Mouse (Mus musculus) G1E (cell line): Measurements from ENCODE around the gene Slc28a1. TPM values are rescaled to one million over a fixed set of nuclear protein-coding genes. Genes with fewer than 3 reads are reported as not detected.
"Not testable (repeated sequence)": the region's sequence is repeated elsewhere in the genome, so short reads cannot be mapped to it uniquely, and the experiment has no call there.

ENCODE experiments used
- ATAC-seq: 2 replicates; pipeline ENCODE4 v1.8.0; 2016; ENCODE audit warnings: mild to moderate bottlenecking; ENCODE audit not compliant: insufficient number of reproducible peaks, poor library complexity, low FRiP score, severe bottlenecking; ENCODE audit errors: extremely low read depth
- DNase-seq: peaks from one replicate; pipeline ENCODE4 v3.0.0; 2012; ENCODE audit warnings: low spot score
- H3K27me3 ChIP-seq: 2 replicates; pipeline ENCODE4 v1.6.1; 2012; ENCODE audit warnings: mild to moderate bottlenecking, low read length, inconsistent platforms; ENCODE audit not compliant: insufficient read depth
- H3K36me3 ChIP-seq: replicated peaks from 2 replicates; pipeline ENCODE3; 2012; ENCODE audit warnings: mild to moderate bottlenecking, inconsistent platforms
- H3K4me1 ChIP-seq: 2 replicates; pipeline ENCODE4 v1.6.1; 2012; ENCODE audit warnings: low read depth, low read length, inconsistent platforms, mixed read lengths; ENCODE audit not compliant: insufficient read depth
- H3K4me3 ChIP-seq: 2 replicates; pipeline ENCODE4 v1.5.1; 2012; ENCODE audit warnings: low read depth, mild to moderate bottlenecking, inconsistent platforms, low read length, moderate library complexity, mixed read lengths
- H3K9me3 ChIP-seq: replicated peaks from 2 replicates; pipeline ENCODE4 v1.6.1; 2012; ENCODE audit warnings: inconsistent platforms
- CTCF ChIP-seq: IDR thresholded peaks from 2 replicates; pipeline ENCODE4 v1.5.1; 2012; ENCODE audit warnings: low read depth, low read length, inconsistent platforms, mixed read lengths
- GATA1 ChIP-seq: IDR thresholded peaks from 2 replicates; pipeline ENCODE4 v1.6.1; 2012; ENCODE audit warnings: borderline replicate concordance, low read length, inconsistent platforms, mixed read lengths
- GATA2 ChIP-seq: IDR thresholded peaks from 2 replicates; pipeline ENCODE4 v1.6.1; 2012; ENCODE audit warnings: low read depth, low read length, inconsistent platforms, borderline replicate concordance
- POLR2AphosphoS5 ChIP-seq: IDR thresholded peaks from 2 replicates; pipeline ENCODE4 v1.6.1; 2012; ENCODE audit warnings: low read depth, low read length, inconsistent platforms; ENCODE audit not compliant: insufficient replicate concordance
- TAL1 ChIP-seq: conservative IDR thresholded peaks from 2 replicates; pipeline ENCODE4 v1.6.1; 2012; ENCODE audit warnings: low read depth, low read length, inconsistent platforms, mixed read lengths
- polyA plus RNA-seq: library from polyadenylated mRNA; stranded (reverse); fragments of >175 nt; gene quantifications from 2 replicates; pipeline ENCODE4 v1.2.3, GENCODE M21; 2012
- total RNA-seq, 2 experiments: library from RNA; stranded (forward) in 1 of 2; stranded (reverse) in 1 of 2; fragments of 200-1000 nt in 1 of 2; fragments of >200 nt in 1 of 2; fragmentation: Nextera tagmentation in 1 of 2; gene quantifications; 2 replicates each; pipeline ENCODE4 v1.2.3; 2014 to 2017

The Slc28a1 gene
- total and polyA plus RNA-seq, 3 experiments: not detected

DNA sequence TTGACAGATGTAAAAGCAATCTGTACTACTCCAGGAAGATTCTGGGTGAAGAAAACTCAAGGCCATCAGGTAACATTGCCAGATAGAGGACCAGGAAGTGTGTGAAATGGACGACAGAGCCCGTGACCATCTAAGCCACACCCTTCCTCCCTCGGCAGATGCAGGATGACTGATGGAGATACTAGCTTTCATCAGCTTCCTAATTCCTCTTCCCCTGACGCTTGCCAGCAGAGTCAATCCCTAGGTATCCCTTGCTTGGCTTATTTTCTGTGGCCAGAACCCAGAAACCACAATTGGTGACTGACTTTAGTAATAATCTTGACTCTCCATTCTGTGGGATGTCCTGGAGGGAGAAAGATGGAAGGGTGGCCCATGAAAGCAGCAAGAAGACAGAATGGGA lies 80.9 kb downstream of the Slc28a1 start:
- ATAC-seq (no peak), DNase-seq (no peak)
- Histone ChIP-seq H3K27me3 (peaks cover 14% of the 10 kb centered on the region), H3K36me3 (no peaks in the 10 kb centered on the region), H3K4me3 (no peak overlapping the region), H3K9me3 (no peaks in the 10 kb centered on the region), H3K4me1 (no peaks in the 10 kb centered on the region; the same call in 1 of the 2 replicates)
- no peak for TF ChIP-seq POLR2AphosphoS5
- TF ChIP-seq TAL1: no peak
- TF ChIP-seq CTCF: no peak
- no peak for TF ChIP-seq GATA2
- no peak for TF ChIP-seq GATA1

DNA sequence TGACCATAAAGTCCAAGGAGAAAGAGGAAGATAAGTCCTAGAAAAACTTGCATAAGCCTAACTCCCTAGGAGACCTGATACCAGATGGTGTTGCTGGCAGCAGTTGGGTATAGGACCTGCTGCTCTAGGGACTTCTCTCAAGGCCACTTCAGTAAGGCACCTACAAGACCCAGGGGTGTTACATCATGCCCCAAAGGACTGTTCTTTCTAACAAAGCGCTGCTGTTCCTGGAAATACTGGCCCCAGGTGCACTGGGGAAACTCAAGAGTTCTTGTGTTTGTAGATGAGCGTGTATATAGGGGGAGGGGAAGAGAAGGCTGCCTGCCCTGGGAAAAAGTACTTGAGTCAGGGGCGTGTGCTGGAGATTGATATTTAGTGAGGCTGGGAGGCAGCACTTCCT lies 82.2 kb downstream of the Slc28a1 start:
- Histone ChIP-seq H3K4me3 (no peak overlapping the region), H3K36me3 (no peaks in the 10 kb centered on the region), H3K4me1 (no peaks in the 10 kb centered on the region; the same call in 1 of the 2 replicates), H3K9me3 (no peaks in the 10 kb centered on the region), H3K27me3 (peaks cover 14% of the 10 kb centered on the region)
- TF ChIP-seq GATA1 (no peak), CTCF (no peak), GATA2 (no peak), TAL1 (no peak)
- ATAC-seq: no peak
- no peak for DNase-seq

DNA sequence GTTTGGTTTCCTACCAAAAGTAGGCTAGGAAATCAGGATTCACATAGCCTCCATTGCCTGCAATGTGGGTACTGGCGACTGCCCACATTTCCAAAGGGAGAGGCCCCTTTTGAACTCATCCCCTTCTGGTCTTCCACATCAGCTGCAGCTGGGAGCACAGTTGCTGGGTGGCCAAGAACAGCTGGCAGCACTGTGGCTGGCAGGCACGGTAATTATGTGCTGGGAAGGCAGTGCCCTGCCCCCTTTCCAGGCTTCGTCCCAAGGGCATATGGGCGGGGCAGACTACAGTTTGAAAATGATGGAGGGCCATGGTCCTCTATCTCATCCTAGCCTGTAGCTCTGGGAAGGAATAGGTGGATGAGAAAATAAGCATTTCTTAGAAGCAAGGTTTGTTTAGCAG lies 83.9 kb downstream of the Slc28a1 start:
- DNase-seq: no peak
- no peak overlapping the region for H3K4me3 ChIP-seq
- no peaks in the 10 kb centered on the region for H3K9me3 ChIP-seq
- no peak for ATAC-seq
- H3K27me3 ChIP-seq: peaks cover 14% of the 10 kb centered on the region
- TF ChIP-seq POLR2AphosphoS5 (no peak), GATA1 (no peak), CTCF (no peak)
- H3K4me1 ChIP-seq: no peaks in the 10 kb centered on the region; the same call in 1 of the 2 replicates
- no peaks in the 10 kb centered on the region for H3K36me3 ChIP-seq

GRCm38 (mm10) chr7:81199109-81199508 lies 84.5 kb downstream of the Slc28a1 start:
- H3K9me3 ChIP-seq: no peaks in the 10 kb centered on the region
- no peaks in the 10 kb centered on the region for H3K36me3 ChIP-seq
- peaks cover 14% of the 10 kb centered on the region for H3K27me3 ChIP-seq
- H3K4me1 ChIP-seq: no peaks in the 10 kb centered on the region; the same call in 1 of the 2 replicates
- TF ChIP-seq GATA2: no peak
- TF ChIP-seq CTCF: no peak
- no peak for TF ChIP-seq GATA1
- no peak for TF ChIP-seq POLR2AphosphoS5
- TF ChIP-seq TAL1: no peak
- ATAC-seq (no peak), DNase-seq (no peak)
- no peak overlapping the region for H3K4me3 ChIP-seq

- no peaks in the 10 kb centered on the region; the same call in 1 of the 2 replicates for H3K4me1 ChIP-seq
- DNase-seq (no peak), ATAC-seq (no peak)
- H3K36me3 ChIP-seq: no peaks in the 10 kb centered on the region
- TF ChIP-seq TAL1: no peak
- TF ChIP-seq POLR2AphosphoS5: no peak
- TF ChIP-seq CTCF: no peak
- TF ChIP-seq GATA1: no peak
- no peak for TF ChIP-seq GATA2
- H3K9me3 ChIP-seq: no peaks in the 10 kb centered on the region
- H3K27me3 ChIP-seq: peaks cover 14% of the 10 kb centered on the region
- H3K4me3 ChIP-seq: no peak overlapping the region
Measured at GRCm38 (mm10) chr7:81199757-81200156, 85.2 kb downstream of the Slc28a1 start.

GRCm38 (mm10) chr7:81202389-81202788 lies 87.8 kb downstream of the Slc28a1 start:
- no peak for DNase-seq
- Histone ChIP-seq H3K9me3 (no peaks in the 10 kb centered on the region), H3K4me1 (no peaks in the 10 kb centered on the region; the same call in 1 of the 2 replicates), H3K4me3 (no peak overlapping the region), H3K27me3 (peaks cover 17% of the 10 kb centered on the region), H3K36me3 (no peaks in the 10 kb centered on the region)
- no peak for ATAC-seq
- TF ChIP-seq CTCF (no peak), POLR2AphosphoS5 (no peak)

- H3K4me1 ChIP-seq, DNase-seq, ATAC-seq, H3K27me3 ChIP-seq, H3K4me3 ChIP-seq, H3K36me3 ChIP-seq, H3K9me3 ChIP-seq: not testable (repeated sequence)
Measured at GRCm38 (mm10) chr7:81203576-81203975, 89.0 kb downstream of the Slc28a1 start.
